Mouse (Mus musculus): ENCODE measurements around the gene Fam84b. TPM values are rescaled to one million over a fixed set of nuclear protein-coding genes. Genes with fewer than 3 reads are reported as not detected.

Fam84b gene
- polyA plus RNA-seq, 1 experiment from 2014 or later: 17.8 TPM

DNA sequence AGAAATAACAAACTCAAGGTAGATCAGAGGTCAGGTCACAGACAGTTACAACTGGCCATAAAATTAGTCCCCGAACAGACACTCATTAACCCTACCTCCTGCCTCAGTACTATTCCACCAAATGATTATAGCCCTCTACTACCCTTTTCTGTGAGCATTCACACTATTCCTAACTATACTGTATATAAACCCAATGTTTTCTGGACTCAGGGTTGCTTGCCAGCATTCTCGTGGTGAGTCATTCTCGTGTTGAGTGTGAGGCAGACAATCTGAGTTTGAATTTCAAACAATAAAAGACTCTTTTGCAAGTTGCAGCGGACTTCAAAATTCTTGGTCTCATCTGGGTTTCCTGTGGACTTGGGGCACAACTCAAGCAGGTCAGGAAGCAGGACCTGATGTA, 74.5 kb downstream of the Fam84b start:
- H3K9ac ChIP-seq: no peak overlapping the region
- no peaks in the 10 kb centered on the region for H3K27me3 ChIP-seq (replicated peaks)
- H3K4me2 ChIP-seq: no peak overlapping the region
- ATAC-seq (ENCODE audit: insufficient read depth, low FRiP score, low read depth): no peak
- no peaks in the 10 kb centered on the region for H3K36me3 ChIP-seq
- no peak overlapping the region for H3K4me3 ChIP-seq (replicated peaks)
- WGBS: 76% methylated on average over 4 of the region's 4 CpGs
- H3K9me3 ChIP-seq: no peaks in the 10 kb centered on the region
- no peak overlapping the region for H3K27ac ChIP-seq
- H3K4me1 ChIP-seq: no peaks in the 10 kb centered on the region

Other genes with a start within 250 kb of the Fam84b start
- not detected in 2 replicates for gene A1bg, start 69.2 kb upstream of the Fam84b start, polyA plus RNA-seq (2015; fragmentation: Nextera tagmentation; extraction: Ambion mirVana)